Mouse (Mus musculus): ENCODE measurements at regions not wholly inside any gene's neighbourhood (a gene's known extent, or its start where the extent isn't known, plus 50 kb on each side); places are given as distances from the start of the nearest gene placed in this dataset.

DNA sequence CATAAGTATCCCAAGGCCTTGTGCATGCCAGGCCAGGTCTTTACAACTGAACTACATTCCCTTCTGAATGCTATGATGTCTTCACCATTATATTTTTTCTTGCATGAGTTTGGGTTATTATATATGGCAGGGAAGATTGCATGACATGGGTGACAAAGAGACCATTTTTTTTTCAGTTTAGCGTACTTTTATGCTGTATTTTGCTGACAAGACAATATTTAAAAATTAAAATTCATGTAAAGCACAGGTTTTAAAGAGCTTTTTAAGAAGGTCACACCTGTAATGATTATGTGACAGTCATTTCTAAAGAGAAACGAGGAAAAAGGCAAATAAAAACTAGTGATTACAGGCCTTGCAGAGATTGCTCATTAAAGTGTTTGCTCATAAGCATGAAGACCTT lies 393.0 kb downstream of the Slitrk1 start:
- H3K27me3 ChIP-seq (replicated peaks): no peaks in the 10 kb centered on the region
- in situ Hi-C loops (cut with MboI; ENCODE audit: low pct_ligation_motif_present, low pct_unique_long_range_greater_than_20kb, low sequenced_read_pairs) (no loop called here), dilution Hi-C loops (cut with MboI; ENCODE audit: extremely low pct_ligation_motif_present, extremely low pct_unique_long_range_greater_than_20kb, low sequenced_read_pairs) (no loop called here)
- no peaks in the 10 kb centered on the region for H3K4me1 ChIP-seq (ENCODE audit: control insufficient read depth in 1 of 2, insufficient read depth in 2 of 2)
- no peak overlapping the region for H3K9ac ChIP-seq (ENCODE audit: insufficient read depth, low read depth)
- no peaks in the 10 kb centered on the region for H3K36me3 ChIP-seq (replicated peaks in 1 of 2; ENCODE audit: control insufficient read depth in 1 of 2, insufficient read depth in 1 of 2, low read length in 1 of 2)
- H3K4me2 ChIP-seq (ENCODE audit: insufficient read depth, low read depth, poor library complexity, severe bottlenecking): no peak overlapping the region
- DNase-seq (ENCODE audit: extremely low read depth): no peak
- no peaks in the 10 kb centered on the region for H3K79me2 ChIP-seq (replicated peaks; ENCODE audit: control insufficient read depth, extremely low read depth, insufficient read depth, poor library complexity, severe bottlenecking)
- H3K9me3 ChIP-seq (replicated peaks; ENCODE audit: low read length): peaks cover 6% of the 10 kb centered on the region
- TF ChIP-seq UBTF (IDR thresholded peaks at IDR 0.05; ENCODE audit: low read depth, low read length): no peak
- TF ChIP-seq MAFK (IDR thresholded peaks at IDR 0.05; ENCODE audit: insufficient replicate concordance, low read length): peak; percentile 67
- no peak for TF ChIP-seq MAZ (IDR thresholded peaks at IDR 0.05; ENCODE audit: low read depth, low read length)
- no peak for TF ChIP-seq CHD2 (IDR thresholded peaks at IDR 0.05; ENCODE audit: low read length)
- no peak overlapping the region for H3K27ac ChIP-seq (ENCODE audit: insufficient read depth, low read depth)
- H3K4me3 ChIP-seq (replicated peaks in 1 of 3; ENCODE audit: low read depth in 2 of 3, low read length in 2 of 3, poor library complexity in 1 of 3): no peak overlapping the region

All from CH12.LX (cell line).